Mouse (Mus musculus) lung, postnatal 36 days (tissue): ENCODE measurements around the gene Ctxn1.
A peak's percentile ranks its signal among the peaks of the same experiment; 100 is the strongest.
"Not testable (repeated sequence)": the region's sequence is repeated elsewhere in the genome, so short reads cannot be mapped to it uniquely, and the experiment has no call there.

ENCODE experiments used
- DNase-seq: peaks from one replicate; pipeline ENCODE4 v3.0.0; 2022; ENCODE audit warnings: mixed read lengths

The Ctxn1 gene

DNA sequence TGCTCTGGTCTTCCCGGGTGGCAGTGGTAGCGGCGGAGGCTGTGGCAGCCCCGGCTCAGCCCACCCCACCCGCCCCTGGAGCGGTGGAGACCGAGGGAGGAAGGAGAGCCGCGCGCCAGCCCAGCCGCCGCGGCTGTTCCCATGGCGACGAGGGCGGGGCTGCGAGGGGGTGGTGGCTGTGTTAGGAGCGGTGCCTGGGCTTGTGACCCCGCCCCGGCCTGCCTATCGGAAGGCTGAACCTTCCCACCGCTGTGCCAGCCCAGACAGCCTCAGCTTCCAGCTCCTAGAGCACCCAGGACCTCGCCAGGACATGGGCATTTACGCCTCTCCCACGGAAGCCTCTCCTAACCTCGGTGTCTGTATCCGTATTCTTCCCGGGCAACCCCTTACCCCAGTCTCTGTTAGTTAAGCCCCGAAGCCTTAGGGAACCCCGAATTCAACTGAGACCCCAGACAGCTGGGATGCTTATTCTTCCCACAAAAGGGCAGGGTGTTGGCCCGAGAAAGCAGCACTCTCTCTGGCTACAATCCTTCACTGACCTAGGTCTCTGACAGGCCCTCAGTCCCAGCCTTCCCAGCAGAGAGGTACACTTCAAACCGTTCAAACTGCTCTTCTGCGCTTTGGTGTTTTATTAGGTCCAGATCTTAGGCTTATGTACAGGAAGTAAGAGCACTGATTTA, at the start of gene Ctxn1:
Gene Ctxn1 (minus strand): TSS at position 150 of the 680 bp plus-strand sequence.
- DNase-seq: peak; percentile 98

DNA sequence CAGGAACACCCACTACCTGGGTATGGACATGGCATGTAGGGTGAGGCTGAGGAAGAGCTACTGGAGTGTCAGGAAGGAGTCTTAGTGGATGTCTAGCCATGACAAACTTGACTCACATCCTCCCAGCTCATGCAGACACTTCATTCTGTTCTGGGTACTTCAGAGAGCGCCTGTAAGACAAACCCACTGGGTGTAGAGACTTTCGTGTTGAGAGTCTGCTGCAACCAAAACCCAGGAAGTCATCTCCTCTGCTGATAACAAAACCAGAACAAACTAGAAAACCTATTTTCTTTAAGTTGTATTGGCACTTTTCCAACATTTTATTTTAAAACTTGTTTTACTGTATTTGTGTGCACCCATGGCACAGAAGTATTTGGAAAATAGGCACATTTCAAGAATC, 46.8 kb upstream of the Ctxn1 start:
- DNase-seq: no peak

DNA sequence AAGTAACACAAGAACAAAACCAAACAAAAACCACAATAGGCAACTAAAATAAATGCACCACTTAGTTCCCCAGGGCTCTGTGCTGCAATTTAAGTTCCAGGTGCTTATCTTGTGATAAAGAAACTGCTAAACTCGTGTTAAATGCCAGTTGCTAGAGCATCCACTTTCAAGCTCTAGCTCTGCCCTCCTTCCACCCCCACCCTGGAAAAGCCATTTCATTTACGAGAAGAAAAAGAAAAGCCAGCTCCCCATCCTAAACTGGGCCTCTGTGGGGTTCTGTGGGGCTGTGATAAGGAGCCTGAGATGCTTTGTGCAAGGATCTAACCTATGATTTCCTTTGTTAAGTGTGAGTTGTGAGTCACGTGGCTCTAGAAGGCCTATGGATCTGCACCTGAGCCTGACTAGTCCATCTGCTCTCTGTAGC, 45.1 kb upstream of the Ctxn1 start:
- DNase-seq: no peak

DNA sequence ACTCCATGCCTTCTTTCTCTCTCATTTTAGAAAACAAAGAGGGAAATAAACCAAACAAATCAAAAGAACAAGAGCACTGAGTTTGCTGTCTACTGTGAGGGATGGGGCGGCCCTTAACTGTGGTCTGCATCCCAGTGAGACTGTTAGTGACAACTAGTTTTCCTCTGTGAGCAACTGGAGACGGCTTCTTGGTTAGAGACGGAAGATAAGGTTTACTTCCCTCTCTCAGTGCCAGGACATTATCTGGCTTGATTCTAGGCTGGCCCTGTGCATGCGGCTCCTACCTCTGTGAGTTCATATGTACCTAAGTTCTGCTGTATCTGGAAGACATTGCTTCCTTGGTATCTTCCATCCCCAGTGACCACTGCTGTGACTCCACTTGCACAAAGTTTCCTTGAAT, 38.7 kb upstream of the Ctxn1 start:
- DNase-seq: no peak

DNA sequence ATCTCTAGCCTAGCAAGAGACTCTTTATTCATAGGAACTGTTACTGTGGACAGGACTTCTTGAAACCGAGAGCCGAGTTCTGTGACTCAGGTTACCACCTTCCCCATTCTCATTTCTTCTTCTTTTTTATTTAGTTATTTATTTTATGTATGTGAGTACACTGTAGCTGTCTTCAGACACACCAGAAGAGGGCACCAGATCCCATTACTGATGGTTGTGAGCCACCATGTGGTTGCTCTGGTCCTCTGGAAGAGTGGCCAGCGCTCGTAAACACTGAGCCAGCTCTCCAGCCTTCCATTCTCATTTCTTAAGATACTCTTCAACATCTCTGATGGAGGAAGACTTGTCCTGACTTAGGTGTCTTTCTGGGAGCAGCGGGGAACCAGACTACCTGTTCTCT, 33.7 kb upstream of the Ctxn1 start:
- no peak for DNase-seq

DNA sequence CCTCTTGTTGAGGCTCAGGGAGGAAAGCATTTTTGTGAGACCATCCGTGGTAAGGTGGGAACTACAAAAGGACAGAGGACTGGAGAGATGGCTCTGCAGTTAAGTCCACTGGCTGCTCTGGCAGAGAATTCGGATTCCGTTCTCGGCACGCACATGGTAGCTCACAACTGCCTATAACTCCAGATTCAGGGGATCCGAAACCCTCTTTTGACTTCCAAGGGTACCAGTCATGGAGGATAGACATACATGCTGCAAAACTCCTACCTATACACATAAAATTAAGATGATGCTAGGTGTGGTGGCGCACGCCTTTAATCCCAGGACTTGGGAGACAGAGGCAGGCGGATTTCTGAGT, 17.0 kb upstream of the Ctxn1 start:
- DNase-seq: no peak

DNA sequence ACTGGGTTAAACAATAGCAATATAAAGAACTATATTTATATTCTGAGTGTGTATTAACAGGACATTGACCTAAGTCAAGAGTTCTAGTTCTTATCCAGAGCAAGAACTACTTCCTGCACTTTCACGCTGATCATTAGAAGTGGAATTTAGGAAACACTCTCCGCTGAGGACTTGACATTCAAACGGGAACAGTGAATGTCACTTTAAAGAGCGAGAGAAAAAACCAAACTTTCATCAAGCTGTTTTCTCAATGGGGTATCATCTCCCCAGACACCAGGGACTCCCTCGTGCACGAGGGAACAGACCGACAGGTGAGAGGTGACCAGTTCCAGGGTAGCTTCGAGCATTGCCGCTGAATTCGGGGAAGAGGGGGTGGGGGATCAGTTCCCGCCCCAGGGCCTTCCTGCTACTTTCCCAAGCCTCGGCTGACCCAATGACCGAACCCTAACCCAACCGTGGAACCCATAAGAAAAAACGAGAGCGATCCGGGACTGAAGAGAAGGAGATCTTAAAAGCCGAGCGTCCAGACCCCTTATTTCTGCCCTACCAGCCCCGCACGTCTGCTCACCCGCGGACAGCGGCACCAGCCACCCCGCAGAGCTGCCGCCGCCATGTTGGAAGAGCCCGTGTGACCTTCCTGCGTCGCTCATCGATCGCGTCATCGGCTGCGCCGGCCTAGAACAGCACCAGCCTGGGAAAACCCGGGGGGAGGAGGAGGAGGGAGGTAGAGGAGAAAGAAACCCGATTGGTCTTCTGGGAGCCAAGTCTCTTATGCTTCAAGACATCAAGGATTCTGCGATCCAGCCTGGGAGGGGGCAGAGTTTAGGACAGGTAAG, 16.4 kb upstream of the Ctxn1 start, which contains the start of gene Timm44:
Gene Timm44 (minus strand): TSS at position 639 of the 836 bp plus-strand sequence.
- peak; percentile 98 for DNase-seq

DNA sequence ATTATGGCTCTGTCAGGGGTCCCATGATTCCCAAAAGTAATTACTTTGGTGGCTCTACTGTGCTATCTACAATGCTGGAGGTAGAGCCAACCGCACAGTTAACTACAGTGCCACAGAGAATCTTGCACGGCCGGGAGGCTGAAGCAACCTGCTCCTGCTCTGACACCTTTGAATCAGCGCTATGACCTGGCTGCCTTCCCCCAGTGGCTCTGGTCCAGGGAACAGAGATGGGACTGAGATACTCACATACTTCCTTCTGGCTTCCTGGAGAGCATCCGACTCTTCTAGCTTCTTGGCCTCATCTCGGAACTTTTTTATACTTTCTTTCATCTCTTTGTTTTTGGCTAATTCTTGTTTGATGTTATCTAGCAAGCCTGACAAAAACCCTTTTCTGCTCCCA, 10.5 kb upstream of the Ctxn1 start:
- DNase-seq: no peak

DNA sequence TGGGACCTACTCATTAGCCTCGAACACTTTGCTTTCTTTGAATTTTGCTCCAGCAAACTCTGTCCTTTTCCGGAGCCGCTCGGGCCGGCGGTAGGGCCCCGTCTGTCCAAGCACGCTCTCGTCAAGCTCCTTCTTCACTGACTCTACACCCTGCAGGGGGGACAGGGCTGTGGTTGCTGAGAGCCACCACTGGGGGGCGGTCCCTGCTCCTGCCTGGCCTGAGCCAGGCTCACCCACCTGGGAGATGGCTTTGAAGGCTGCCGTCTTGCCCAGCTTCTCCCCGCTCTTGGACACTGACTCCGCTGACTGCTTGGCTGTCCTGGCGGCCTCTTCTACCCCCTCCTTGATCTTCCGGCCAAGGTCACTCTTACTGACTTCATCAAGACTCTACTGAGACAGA, 8.6 kb upstream of the Ctxn1 start:
- no peak for DNase-seq

DNA sequence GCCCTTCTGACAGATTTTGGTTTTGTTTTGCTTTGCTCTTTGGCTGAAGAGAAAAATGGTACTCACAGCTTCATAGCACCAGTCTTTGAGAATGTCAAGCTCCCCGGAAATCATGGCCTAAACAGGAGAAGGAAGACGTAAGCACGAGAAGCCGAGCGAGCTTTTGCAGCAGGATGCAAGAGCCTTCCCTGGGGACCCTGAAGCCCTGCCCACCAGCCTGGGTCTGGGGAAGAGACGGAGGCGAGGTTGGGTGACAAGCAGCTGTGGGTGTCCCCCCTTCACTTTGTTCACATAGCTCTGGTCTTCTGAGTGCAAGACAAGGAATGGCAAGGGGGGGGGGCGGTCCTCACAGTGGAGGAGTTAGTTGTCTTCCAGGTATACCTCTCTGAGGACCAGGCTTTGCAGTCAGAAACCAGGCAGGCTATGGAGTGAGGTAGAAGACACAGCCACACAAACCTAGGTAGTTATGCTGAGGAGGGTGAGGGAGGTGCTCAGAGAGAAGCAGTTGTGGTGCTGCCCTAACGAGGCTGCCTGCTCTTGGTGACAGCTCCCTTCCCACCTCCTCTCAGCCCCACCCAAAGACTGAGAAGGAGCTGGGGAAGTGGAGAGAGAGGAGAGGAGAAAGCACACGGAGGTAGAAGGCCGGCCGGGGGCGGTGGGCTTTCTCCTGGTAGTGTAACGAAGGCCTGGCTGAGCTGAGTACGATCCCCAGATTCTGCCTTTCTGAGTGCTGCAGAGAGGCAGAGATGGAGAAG, 6.3 kb upstream of the Ctxn1 start:
- no peak for DNase-seq

DNA sequence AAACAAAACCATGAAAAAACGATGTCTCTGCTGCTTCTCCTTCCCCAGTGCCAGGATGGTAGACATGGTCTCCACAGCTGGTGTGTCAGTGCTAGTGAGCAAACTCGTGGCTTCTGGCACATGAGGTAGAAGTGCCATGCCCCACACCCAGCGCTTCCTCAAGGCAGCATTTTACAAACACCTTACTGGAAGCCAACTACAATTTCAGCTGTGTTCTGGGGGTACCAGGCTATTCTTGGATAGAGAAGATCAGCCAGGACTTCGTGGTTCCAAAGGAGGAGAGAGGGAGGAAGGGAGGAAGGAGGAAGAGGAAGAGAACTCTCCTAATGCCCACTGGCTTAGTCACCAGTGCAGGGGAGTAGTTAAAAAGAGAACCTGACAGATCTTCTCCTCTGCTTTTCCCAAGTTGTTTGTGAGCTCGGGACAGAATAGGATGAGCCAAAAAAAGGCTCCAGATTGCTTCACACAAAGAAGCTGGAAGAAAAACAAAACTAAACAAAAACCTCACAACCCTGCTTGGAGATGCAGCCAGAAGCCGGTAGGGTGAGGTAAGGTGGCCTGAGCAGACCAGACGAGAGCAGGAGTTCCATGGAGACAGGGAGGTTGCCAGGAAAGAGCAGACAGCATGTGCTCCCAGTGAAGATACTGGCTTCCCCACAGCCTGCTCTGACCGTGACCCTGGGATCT, 4.2 kb upstream of the Ctxn1 start:
- no peak for DNase-seq

DNA sequence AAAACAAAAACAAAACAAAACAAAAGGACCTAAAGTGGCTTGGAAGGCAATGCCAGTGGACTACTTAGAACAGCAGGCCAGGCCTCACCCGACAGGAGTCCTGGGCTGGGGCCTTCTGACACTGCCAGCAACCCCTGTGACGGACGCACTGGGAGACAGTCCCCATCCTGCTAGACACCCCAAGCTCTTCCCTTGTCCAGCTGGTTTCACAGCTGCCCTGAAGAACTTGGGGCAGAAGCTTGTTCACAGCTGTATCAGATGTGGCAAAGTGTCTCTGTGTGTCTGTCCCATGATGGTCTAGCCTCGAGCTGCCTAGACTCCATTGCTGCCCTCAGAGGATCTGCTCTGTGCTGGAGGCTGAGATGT, 714 bp upstream of the Ctxn1 start:
- DNase-seq: no peak

DNA sequence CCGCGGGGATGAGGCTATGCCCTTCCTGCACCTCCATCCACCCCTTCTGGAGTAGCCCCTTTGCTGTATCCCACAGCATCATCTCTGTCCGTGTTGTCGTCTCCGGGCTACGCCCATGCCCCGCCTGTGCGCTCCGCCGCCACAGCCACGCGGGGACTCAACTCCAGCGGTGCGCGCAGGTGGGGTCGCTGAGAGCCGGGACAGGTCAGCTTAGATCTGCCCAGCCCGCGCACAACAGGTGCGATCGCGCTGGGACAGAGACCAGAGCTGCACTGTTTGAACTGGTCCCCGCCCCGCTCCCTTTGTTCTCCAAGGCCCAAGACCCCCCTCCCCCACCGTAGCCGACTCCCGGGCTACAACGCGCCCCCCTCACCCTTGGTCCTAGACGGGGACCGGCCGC, 396 bp downstream of the Ctxn1 start:
- DNase-seq: no peak

DNA sequence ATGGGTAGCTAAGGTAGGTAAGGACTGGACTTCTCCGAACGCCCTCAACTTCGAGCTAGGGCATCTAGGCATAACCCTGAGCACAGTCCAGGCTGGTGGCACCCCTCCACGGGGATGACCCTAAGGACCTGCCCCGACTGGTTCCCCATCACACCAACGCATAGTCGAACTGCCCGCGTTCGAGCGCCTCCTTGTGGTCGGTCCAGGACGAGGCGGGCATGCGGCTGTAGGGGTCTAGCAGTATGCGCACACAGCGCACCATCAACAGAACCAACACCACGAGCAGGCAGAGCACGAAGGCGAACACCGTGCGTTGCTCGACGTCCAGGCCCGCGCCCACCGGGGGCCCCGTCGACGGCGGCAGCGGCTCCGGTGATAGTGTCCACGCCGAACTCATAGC, 841 bp downstream of the Ctxn1 start:
- peak; percentile 74 for DNase-seq

DNA sequence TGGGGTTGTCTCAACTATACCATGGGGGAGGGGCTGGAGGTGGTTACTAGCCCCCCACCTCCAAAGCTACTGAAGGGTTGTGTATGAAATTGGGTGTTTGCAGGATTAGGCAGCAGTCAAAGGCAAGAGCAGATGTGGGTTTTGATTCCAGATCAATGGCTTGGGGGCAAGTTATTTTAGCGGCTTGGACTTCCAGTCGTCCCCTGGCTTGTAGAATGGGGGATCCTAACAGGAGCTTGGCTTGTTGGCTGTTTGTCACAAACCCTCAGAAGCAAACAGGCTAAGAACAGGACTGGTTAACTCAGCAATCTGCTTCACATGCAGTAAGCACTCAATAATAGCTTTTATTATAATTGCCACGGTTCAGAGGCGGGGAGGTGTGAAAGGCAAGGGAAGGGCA, 1.7 kb downstream of the Ctxn1 start:
- no peak for DNase-seq

DNA sequence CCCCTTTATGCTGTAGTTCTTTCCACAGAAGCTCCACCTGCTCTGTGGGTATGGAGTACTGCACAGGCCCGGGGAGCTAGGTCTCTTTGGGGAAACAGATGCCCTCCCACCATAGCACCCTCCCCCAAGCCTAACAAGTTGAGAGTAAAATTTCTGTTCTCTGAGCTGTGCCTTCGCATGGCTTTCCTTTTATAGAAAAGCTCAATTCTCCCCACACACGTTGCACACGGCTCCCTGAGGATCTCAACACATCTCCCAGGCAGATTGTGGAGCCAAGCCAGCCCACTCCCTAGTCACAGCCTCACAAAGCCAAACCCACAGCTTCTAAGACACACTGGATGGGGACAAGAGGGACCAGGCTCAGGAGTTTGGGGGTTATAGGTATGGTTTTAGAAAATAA, 2.2 kb downstream of the Ctxn1 start:
- no peak for DNase-seq

DNA sequence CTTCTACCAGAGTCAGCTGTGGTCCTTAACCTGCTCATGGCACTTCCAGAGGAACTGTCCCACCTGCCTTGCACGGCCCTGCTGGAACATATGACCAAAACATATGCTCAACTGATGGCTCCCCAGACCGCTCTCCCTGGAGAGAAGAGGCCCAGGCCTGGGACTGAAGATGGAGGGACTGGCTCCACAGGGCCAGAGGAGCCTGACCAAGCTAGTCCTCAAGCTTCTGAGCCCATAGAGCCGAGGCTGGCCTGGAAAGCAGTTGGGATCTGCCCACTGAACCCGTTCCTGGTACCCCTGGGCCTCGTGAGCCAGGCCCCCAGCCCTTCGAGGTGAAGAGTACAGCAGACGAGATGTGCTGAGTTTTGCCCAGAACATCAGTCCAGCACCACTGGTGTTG, 3.6 kb downstream of the Ctxn1 start:
- DNase-seq: not testable (repeated sequence)

DNA sequence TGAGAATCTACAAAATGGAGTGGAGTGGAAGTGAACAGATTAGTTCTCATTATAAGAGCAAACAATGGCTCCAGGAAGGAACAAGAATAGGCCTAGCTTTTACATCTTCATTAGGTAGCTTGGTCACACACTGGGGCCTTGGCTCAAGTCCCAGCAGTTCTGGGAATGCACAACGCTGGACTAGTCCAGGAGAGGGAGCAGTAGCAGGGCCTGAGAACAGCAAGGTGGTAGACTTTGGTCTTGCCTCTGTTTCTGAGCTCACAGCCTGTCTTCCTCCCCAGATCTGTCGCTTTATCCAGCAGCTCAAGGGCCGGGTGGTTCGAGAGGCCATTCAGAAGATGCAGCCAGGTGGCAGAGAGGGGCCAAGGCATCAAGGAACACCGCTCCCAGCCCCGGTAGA, 5.1 kb downstream of the Ctxn1 start:
- DNase-seq: peak; percentile 36

DNA sequence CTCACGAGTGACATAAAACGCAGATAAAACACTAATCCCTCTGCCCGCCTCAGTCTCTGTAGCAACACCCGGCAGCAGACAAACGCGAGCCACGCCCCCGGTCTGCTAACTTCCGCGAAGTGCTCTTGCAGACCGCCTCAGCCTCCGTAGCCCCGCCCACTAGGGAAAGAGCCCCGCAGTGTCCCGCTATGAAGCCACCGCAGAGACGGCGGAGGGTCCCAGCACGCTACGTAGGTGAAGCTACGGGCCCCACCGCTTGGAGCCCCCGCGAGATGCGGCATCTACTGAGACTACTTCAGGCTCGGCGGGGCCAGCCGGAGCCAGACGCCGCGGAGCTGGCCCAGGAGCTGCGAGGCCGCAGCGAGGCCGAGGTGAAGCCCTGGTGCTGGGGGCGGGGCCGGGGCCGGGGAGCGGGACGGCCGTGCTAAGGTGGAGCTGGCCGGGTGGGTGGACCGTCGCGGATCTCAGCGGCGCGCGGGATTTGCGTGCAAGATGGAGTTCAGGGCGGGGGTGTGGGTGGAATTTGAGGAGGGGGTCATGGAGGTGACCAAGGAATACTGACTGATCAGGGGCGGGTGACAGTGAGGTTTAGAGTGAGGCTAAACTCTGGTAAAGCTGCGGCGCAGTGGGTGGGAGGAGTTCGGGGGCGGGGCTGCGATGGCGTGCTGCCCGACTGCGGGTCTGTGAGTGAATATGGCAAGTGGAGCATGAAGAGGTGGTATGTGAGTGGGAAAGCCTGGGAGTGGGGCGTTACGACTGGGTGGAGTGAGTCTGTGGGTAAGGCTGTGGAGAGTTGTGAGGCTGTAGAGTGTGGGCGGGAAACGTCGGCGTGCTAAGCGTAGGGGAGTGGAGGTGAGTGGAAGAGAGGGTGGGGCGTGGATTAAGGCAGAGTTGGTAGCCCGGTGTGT, 5.9 kb downstream of the Ctxn1 start, which contains the start of gene Snapc2:
Gene Snapc2 (plus strand): TSS at position 147 of the 908 bp plus-strand sequence.
- peak; percentile 98 for DNase-seq

DNA sequence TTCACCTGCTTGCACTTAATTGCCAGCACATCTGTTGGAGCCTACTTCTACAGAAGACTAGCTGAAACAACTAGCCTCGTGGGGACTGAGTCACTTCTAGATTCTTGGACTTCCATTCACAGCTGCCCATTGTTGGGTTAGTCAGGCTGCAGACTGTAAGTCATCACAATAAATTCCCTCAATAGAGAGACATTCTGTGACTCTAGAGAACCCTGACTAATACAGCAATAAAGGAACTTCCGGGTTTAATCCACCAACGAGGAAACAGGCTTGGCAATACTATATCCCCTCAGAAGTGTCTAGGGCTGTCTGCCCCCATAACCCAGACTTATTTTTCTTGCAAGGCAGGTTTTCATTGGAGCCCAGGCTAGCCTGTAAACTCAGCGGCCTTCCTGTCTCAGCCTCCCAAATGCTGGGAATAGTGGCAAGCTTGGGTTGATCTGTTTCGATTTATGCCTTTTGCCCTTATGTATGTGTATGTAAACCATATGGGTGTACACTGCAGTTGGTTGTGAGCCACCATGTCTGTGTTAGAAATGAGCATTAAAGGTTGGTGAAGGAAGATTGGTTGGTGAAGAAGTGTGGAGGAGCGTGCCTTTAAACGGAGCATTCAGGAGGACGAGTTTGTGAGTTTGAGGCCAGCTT, 6.8 kb downstream of the Ctxn1 start:
- DNase-seq: no peak

DNA sequence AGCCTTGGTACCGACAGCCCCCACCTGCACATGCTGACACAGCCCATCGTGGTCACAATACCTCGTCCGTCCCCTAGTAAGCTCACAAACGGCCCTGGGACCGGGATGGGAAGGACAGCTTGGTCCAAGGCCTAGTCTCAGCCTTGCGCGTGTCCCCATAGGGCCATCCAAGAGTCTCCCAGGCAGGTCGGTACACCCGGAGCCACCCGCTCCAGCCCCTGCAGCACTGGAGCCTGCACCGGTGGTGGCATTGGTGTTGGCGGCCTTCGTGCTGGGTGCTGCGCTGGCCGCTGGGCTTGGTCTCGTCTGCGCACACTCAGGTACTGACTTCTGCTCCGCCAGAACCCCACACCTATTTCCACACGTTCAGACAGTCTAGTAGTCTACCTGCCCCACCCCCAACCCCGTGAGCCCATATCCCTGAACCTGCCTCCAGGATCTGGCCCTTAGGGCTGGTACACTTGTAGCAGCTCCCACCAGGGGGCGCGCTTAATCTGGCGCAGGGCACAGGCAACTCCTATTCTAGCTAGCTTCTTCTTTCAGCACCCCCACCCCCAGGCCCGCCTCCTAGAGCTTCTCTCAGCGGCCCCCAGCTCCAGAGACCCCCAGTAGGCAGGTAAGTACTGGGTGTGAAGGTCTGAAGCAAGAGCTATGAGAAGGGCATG, 8.6 kb downstream of the Ctxn1 start:
- DNase-seq: peak; percentile 89
